10 mouse cellular contexts compared by ENCODE assay signal in genomic region chr6:60555590-60556235, GRCm38 (mm10).
DNase-seq lines count a peak whose midpoint lies in the region; ATAC-seq and TF ChIP-seq lines count a peak whose summit lies in the region.
"Had no signal": no experiment of that assay in that cellular context is flagged by ENCODE, and none has a peak within 500 bp of the region (broad histone marks: within the 10 kb centered on the region; RNA-seq: fewer than 3 reads in every experiment).

No protein-coding gene starts in this region.

- H3K9me3 ChIP-seq in forebrain, embryonic 16.5 days (ENCODE audit: control insufficient read depth, low read length): no peaks in the 10 kb centered on the region

- peak; percentile 83 for TF ChIP-seq CTCF in layer of hippocampus, adult 2 months (conservative IDR thresholded peaks at IDR 0.05)

- 47% methylated on average over 9 of the region's 9 CpGs for WGBS in forebrain, embryonic 16.5 days

- ATAC-seq in forebrain, embryonic 16.5 days: peak; percentile 38; the same call in 1 of the 2 replicates

- no peaks in the 10 kb centered on the region for H3K27me3 ChIP-seq in forebrain, embryonic 16.5 days (replicated peaks; ENCODE audit: control insufficient read depth, insufficient read depth, low read length)
- H3K27me3 ChIP-seq: neural tube, embryonic 12.5 days had no signal

- 0 out of 2 replicates have a peak overlapping the region, but pooled peaks have one; percentile 11 for H3K4me3 ChIP-seq in forebrain, embryonic 16.5 days (replicated peaks; ENCODE audit: low read length)
- peak overlapping the region; percentile 36 for H3K4me3 ChIP-seq in layer of hippocampus, adult 2 months
- H3K4me3 ChIP-seq: neural tube, embryonic 12.5 days had no signal

- no peaks in the 10 kb centered on the region for H3K36me3 ChIP-seq in forebrain, embryonic 16.5 days (ENCODE audit: control insufficient read depth, insufficient read depth)
- H3K36me3 ChIP-seq: G1E; neural tube, embryonic 12.5 days had no signal

- no peak overlapping the region for H3K27ac ChIP-seq in forebrain, embryonic 16.5 days (ENCODE audit: low read length)
- H3K27ac ChIP-seq in layer of hippocampus, adult 2 months: no peak overlapping the region
- H3K27ac ChIP-seq: neural tube, embryonic 12.5 days had no signal

- DNase-seq in heart, adult 8-10 months (ENCODE audit: low spot score): peak; percentile 16
- no peak for DNase-seq in heart, postnatal 25 days (ENCODE audit: low spot score)
- DNase-seq in brain, adult 2 months (ENCODE audit: low read depth, low spot score): peak; percentile 79
- peak; percentile 23 to 28 for DNase-seq in layer of hippocampus, adult 2 months (ENCODE audit: low spot score in 2 of 2)
- peak; percentile 15 for DNase-seq in neural tube, embryonic 10.5 days (ENCODE audit: extremely low spot score, low spot score)
- DNase-seq in thymus, postnatal 25 days: no peak
- no peak for DNase-seq in c-Kit-positive CD71-positive TER-119-positive erythroid progenitor cells, embryonic 14.5 days (ENCODE audit: low spot score)

- H3K4me1 ChIP-seq in forebrain, embryonic 16.5 days (replicated peaks; ENCODE audit: control insufficient read depth, insufficient read depth, low read length): no peaks in the 10 kb centered on the region
- H3K4me1 ChIP-seq: neural tube, embryonic 12.5 days had no signal

- H3K4me2 ChIP-seq in forebrain, embryonic 16.5 days (ENCODE audit: low read length): peak overlapping the region; percentile 33
- H3K4me2 ChIP-seq: neural tube, embryonic 12.5 days had no signal

- H3K9ac ChIP-seq in forebrain, embryonic 16.5 days (replicated peaks; ENCODE audit: low read depth, low read length): no peak overlapping the region
- H3K9ac ChIP-seq: neural tube, embryonic 12.5 days had no signal

- intact Hi-C loops in heart, postnatal 25 days (cut with DNase I): loop anchor here (5.0 kb wide), 2 partner anchors 392 to 747 kb away; no protein-coding TSS in a partner anchor

Comparison
In these comparisons a context has a peak if more than half of its experiments do, and no peak if none do; other contexts are left out.
1. DNase-seq: peak in heart, adult 8-10 months (single experiment), brain, adult 2 months (single experiment), layer of hippocampus, adult 2 months (2 of 2) and neural tube, embryonic 10.5 days (single experiment); none in heart, postnatal 25 days (single experiment), thymus, postnatal 25 days (single experiment) and c-Kit-positive CD71-positive TER-119-positive erythroid progenitor cells, embryonic 14.5 days (single experiment).